Mouse (Mus musculus) olfactory bulb, adult 2 months (tissue): ENCODE measurements around the gene Nectin2.

Experiments used
- CTCF ChIP-seq: fragments of 200-500 bp; IDR thresholded peaks from 2 replicates; pipeline ENCODE4 v1.5.1; 2012; ENCODE audit warnings: low read depth, mild to moderate bottlenecking, low read length, moderate library complexity; ENCODE audit not compliant: insufficient read depth
- POLR2A ChIP-seq: fragments of 200-500 bp; IDR thresholded peaks from 2 replicates; pipeline ENCODE4 v1.6.1; 2012; ENCODE audit warnings: mild to moderate bottlenecking, low read depth, low read length, moderate library complexity; ENCODE audit not compliant: insufficient read depth

DNA sequence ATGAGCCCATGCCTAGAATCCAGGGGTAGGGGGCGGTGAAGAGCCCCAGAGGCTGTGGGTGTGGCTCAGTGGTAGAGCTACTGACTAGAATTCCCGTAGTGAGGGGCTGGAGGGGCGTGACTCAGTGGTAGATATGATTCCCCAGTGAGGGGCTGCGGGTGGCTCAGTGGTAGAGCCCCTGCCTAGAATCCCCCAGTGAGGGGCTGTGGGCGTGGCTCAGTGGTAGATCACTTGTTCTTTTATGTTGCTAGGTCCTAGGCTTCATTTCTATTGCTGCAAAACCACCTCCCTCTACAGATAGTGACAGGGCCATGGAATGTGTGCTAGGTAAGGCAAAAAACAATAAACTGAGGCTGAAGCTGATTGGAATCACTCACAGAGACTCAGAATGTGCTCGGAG is 54.4 kb downstream of the Nectin2 start:
- no peak for TF ChIP-seq POLR2A
- TF ChIP-seq CTCF = no peak
